Mouse (Mus musculus) kidney, adult 2 months (tissue): ENCODE measurements around the gene Tsks.

ENCODE experiments used
- CTCF ChIP-seq: fragments of 200-500 bp; conservative IDR thresholded peaks from 2 replicates; pipeline ENCODE4 v1.5.1; 2011; ENCODE audit warnings: low read depth, mild to moderate bottlenecking, control low read depth, low read length, moderate library complexity, mixed read lengths; ENCODE audit not compliant: insufficient read depth, insufficient read length
- POLR2A ChIP-seq: fragments of 200-500 bp; IDR thresholded peaks from one replicate; pipeline ENCODE4 v1.6.1; 2011; ENCODE audit warnings: low read depth, low read length, control low read depth

DNA sequence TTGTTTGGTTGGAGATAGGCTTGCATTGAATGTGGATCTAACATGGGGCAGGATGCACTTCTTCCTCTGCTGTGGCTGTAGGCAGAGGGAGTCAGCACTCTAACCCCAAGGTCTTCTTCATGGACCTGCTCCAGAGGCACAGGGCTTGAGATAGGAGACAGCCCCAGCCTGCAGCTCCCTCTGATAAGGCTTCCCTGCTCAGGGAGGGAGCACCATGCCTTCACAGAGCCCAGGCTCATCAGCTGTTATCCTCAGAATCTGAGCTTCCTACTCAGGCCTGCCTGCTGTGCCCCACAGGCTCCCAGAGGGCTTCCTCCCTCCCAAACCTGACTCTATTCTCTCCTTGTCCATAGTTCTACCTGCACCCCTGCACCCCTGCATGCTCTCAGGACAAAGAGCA, 20.5 kb upstream of the Tsks start:
- no peak for TF ChIP-seq POLR2A
- no peak for TF ChIP-seq CTCF
